Mouse (Mus musculus) kidney, adult 2 months (tissue): ENCODE data around the gene Prkn. TPM values are rescaled to one million over a fixed set of nuclear protein-coding genes. Genes with fewer than 3 reads are reported as not detected.

Experiments
- DNase-seq: peaks from one replicate; pipeline ENCODE4 v3.0.0; 2021
- H3K27ac ChIP-seq: fragments of 200-500 bp; 2 replicates; pipeline ENCODE4 v1.5.1; 2012; ENCODE audit warnings: low read depth, low read length, control low read depth, inconsistent platforms; ENCODE audit not compliant: insufficient read depth
- H3K27me3 ChIP-seq: fragments of 200-500 bp; replicated peaks from 2 replicates; pipeline ENCODE4 v1.6.1; 2012; ENCODE audit warnings: mild to moderate bottlenecking, moderate library complexity, low read length, inconsistent platforms; ENCODE audit not compliant: control insufficient read depth, insufficient read depth
- H3K36me3 ChIP-seq: fragments of 200-500 bp; 2 replicates; pipeline ENCODE4 v1.6.1; 2012; ENCODE audit warnings: mild to moderate bottlenecking, moderate library complexity, low read length, inconsistent platforms; ENCODE audit not compliant: control insufficient read depth, insufficient read depth
- H3K4me1 ChIP-seq: fragments of 200-500 bp; 2 replicates; pipeline ENCODE4 v1.6.1; 2011; ENCODE audit warnings: low read length; ENCODE audit not compliant: control insufficient read depth, insufficient read depth
- H3K4me3 ChIP-seq: fragments of 200-500 bp; 2 replicates; pipeline ENCODE4 v1.5.1; 2011; ENCODE audit warnings: mild to moderate bottlenecking, low read depth, low read length, control low read depth; ENCODE audit not compliant: insufficient read depth
- CTCF ChIP-seq: fragments of 200-500 bp; conservative IDR thresholded peaks from 2 replicates; pipeline ENCODE4 v1.5.1; 2011; ENCODE audit warnings: low read depth, mild to moderate bottlenecking, control low read depth, low read length, moderate library complexity, mixed read lengths; ENCODE audit not compliant: insufficient read depth, insufficient read length
- POLR2A ChIP-seq: fragments of 200-500 bp; IDR thresholded peaks from one replicate; pipeline ENCODE4 v1.6.1; 2011; ENCODE audit warnings: low read depth, low read length, control low read depth
- WGBS: fragments of 180-500 bp; shearing (Covaris S2); methylation state at CpG from one replicate; pipeline ENCODE4 v1.1.7; 2018; 5-methylcytosine and 5-hydroxymethylcytosine counted together
- polyA plus RNA-seq: library from polyadenylated mRNA; depleted of rRNA; stranded (reverse); fragments of >200 nt; gene quantifications from 2 replicates; pipeline ENCODE4 v1.2.3, GENCODE M21; 2012

Prkn gene
- polyA plus RNA-seq, 1 experiment, result 6.1 TPM

DNA sequence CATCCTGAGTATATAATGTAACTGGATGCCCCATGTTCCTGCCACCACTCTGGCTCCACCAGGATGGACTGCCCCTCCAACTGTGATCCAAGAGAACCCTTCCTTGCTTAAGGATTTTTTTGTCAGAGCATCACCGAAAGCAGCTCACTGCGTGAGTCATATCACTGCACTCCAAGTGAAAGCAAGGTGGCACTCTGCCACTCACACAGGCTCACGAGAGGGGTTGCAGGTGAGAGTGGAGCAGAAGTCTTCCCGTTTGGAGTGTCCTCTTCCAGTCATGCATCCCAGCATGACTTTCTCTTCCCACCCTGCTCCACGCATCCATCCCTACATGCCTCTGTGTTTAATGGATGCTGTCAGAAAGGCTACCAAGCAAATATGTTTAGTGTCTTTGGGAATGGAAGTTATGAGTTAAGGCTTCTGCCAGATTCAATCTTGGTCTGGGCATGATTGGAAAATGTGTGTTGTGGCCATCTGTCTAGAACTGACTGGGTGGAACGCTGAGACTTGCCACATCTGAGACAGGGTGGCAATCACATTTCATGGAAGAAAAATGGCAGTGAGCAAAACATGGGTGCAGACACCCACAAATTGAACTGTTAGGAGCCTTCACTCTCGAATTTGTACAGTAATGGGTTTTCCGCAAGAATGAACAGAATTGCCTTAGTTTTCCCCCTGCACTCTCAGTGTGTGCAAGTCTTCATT lies 778.9 kb downstream of the Prkn start:
- Histone ChIP-seq H3K27me3 (no peaks in the 10 kb centered on the region), H3K27ac (no peak overlapping the region), H3K4me3 (no peak overlapping the region), H3K4me1 (no peaks in the 10 kb centered on the region), H3K36me3 (no peaks in the 10 kb centered on the region)
- DNase-seq, result no peak
- whole genome bisulfite sequencing, result 86% methylated on average over 8 of the region's 8 CpGs
- TF ChIP-seq CTCF, result no peak
- TF ChIP-seq POLR2A, result no peak

GRCm38 (mm10) chr17:11620770-11621169 lies 780.6 kb downstream of the Prkn start:
- Histone ChIP-seq H3K27me3 (no peaks in the 10 kb centered on the region), H3K4me1 (no peaks in the 10 kb centered on the region), H3K27ac (no peak overlapping the region), H3K4me3 (no peak overlapping the region), H3K36me3 (no peaks in the 10 kb centered on the region)
- no peak for DNase-seq
- 63% methylated on average over 3 of the region's 3 CpGs for WGBS
- TF ChIP-seq POLR2A (no peak), CTCF (no peak)

DNA sequence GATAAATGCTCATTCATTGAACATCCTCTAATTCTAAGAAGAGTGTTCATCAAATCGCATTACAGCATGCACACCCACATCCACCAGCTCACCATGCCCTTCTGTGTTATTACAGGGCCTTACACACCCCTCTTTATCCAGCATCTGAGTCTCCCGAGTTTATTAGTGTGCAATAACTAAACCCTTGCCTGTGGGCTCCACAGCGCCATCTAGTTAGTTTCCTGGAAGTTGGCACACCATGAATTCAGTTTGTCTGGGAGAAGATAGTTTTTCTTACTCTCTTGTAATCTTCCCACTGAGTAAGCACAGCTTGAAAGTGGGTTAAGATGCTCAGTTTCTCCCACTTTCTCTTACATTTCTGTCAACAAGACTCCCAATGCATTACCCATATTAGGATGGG lies 781.3 kb downstream of the Prkn start:
- Histone ChIP-seq H3K4me3 (no peak overlapping the region), H3K4me1 (no peaks in the 10 kb centered on the region), H3K27ac (no peak overlapping the region), H3K36me3 (no peaks in the 10 kb centered on the region), H3K27me3 (no peaks in the 10 kb centered on the region)
- 54% methylated on average over 3 of the region's 3 CpGs for WGBS
- DNase-seq, result no peak
- TF ChIP-seq POLR2A (no peak), CTCF (peak; percentile 30; the same call in 1 of the 2 replicates)

GRCm38 (mm10) chr17:11626306-11626705 lies 786.1 kb downstream of the Prkn start:
- Histone ChIP-seq H3K27me3 (no peaks in the 10 kb centered on the region), H3K4me1 (no peaks in the 10 kb centered on the region), H3K27ac (no peak overlapping the region), H3K36me3 (no peaks in the 10 kb centered on the region), H3K4me3 (no peak overlapping the region)
- WGBS, result 91% methylated on average over 3 of the region's 3 CpGs
- DNase-seq, result no peak
- TF ChIP-seq POLR2A (no peak), CTCF (no peak)

DNA sequence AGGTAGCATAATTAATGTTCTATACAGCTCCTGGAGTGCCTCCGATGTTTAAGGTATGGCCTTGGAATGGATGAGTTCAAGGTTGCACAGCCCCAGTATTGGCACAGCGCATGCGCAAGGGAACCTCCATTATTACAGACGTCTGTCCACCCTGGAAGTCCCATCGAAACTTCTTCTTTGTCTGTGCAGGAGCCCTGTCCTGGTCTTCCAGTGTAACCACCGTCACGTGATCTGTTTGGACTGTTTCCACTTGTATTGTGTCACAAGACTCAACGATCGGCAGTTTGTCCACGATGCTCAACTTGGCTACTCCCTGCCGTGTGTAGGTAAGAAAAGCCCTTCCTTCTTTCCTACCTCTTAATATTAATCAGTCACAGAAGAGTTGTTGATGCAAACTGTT lies 794.9 kb downstream of the Prkn start:
- WGBS, result 91% methylated on average over 11 of the region's 11 CpGs
- no peaks in the 10 kb centered on the region for H3K36me3 ChIP-seq
- H3K4me3 ChIP-seq, result no peak overlapping the region
- TF ChIP-seq CTCF (no peak), POLR2A (no peak)
- H3K27ac ChIP-seq, result no peak overlapping the region
- no peaks in the 10 kb centered on the region for H3K4me1 ChIP-seq
- no peak for DNase-seq
- H3K27me3 ChIP-seq, result no peaks in the 10 kb centered on the region

- Histone ChIP-seq H3K27me3 (no peaks in the 10 kb centered on the region), H3K4me1 (no peaks in the 10 kb centered on the region), H3K4me3 (no peak overlapping the region), H3K36me3 (no peaks in the 10 kb centered on the region), H3K27ac (no peak overlapping the region)
- no peak for TF ChIP-seq POLR2A
- no peak for TF ChIP-seq CTCF
- WGBS, result 72% methylated on average over 10 of the region's 10 CpGs
- DNase-seq, result no peak
Observed at GRCm38 (mm10) chr17:11637642-11638041, 797.5 kb downstream of the Prkn start.

GRCm38 (mm10) chr17:11638451-11638850 lies 798.3 kb downstream of the Prkn start:
- H3K36me3 ChIP-seq, result no peaks in the 10 kb centered on the region
- DNase-seq, result no peak
- no peaks in the 10 kb centered on the region for H3K27me3 ChIP-seq
- H3K4me3 ChIP-seq, result no peak overlapping the region
- TF ChIP-seq CTCF (no peak), POLR2A (no peak)
- no peak overlapping the region for H3K27ac ChIP-seq
- no peaks in the 10 kb centered on the region for H3K4me1 ChIP-seq
- WGBS, result 89% methylated on average over 6 of the region's 6 CpGs

GRCm38 (mm10) chr17:11639786-11640185 lies 799.6 kb downstream of the Prkn start:
- no peaks in the 10 kb centered on the region for H3K27me3 ChIP-seq
- H3K36me3 ChIP-seq, result no peaks in the 10 kb centered on the region
- no peak overlapping the region for H3K27ac ChIP-seq
- WGBS, result 92% methylated on average over 5 of the region's 5 CpGs
- H3K4me1 ChIP-seq, result no peaks in the 10 kb centered on the region
- DNase-seq, result no peak
- TF ChIP-seq CTCF (no peak), POLR2A (no peak)
- H3K4me3 ChIP-seq, result no peak overlapping the region
